ENCODE assay signal across 8 mouse cellular contexts in the genomic region with DNA sequence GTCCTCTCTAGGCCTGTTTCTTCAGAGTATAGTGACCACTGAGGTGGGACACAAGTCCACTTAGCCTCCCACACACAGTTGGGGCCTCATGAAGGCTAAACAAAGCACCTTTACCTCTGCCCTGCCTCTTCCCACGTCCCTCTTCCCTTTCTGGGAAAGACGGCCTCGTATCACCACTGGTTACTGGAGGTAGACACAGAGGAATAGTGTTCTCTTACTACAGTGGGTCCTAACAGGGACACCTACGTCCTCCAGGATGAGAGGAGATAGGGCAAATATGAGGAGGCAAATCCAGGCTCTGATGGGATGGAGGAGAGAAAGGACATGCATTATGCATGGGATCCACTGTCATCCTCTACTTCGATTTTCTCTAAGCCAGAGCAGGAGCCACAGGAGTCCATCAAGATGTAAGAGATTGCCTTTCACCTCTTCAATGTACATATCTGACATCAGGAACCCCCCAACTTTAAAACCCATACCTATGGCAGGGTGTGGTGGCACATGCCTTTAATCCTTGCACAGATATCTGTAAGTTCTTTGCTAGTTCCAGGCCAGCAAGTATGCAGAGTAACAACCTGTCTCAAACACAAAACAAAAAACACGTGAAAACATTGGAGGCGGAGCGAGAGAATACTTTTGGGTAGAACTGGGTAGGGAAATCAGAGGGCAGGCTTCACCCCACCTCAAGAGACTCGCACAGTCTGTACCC. TPM values are rescaled to one million over a fixed set of nuclear protein-coding genes. Genes with fewer than 3 reads are reported as not detected.
DNase-seq lines count a peak whose midpoint lies in the region; ATAC-seq and TF ChIP-seq lines count a peak whose summit lies in the region.
"Had no signal": no experiment of that assay in that cellular context is flagged by ENCODE, and none has a peak within 500 bp of the region (broad histone marks: within the 10 kb centered on the region; RNA-seq: fewer than 3 reads in every experiment).

No protein-coding gene starts in this region.

- peaks cover 8% of the 10 kb centered on the region for H3K4me1 ChIP-seq in neural tube, embryonic 11.5 days (ENCODE audit: control insufficient read depth, insufficient read depth, low read length)
- peaks cover 24% of the 10 kb centered on the region for H3K4me1 ChIP-seq in forebrain, embryonic 12.5 days
- H3K4me1 ChIP-seq in limb, embryonic 14.5 days (ENCODE audit: control insufficient read depth, insufficient read depth, low read length) = peaks cover 12% of the 10 kb centered on the region
- H3K4me1 ChIP-seq in stomach, embryonic 16.5 days (ENCODE audit: control insufficient read depth, insufficient read depth, low read length) = peaks cover 15% of the 10 kb centered on the region

- no peak for DNase-seq in neural tube, embryonic 11.5 days (ENCODE audit: low spot score)
- no peak for DNase-seq in neural tube, embryonic 10.5 days (ENCODE audit: extremely low spot score, low spot score)
- DNase-seq in limb, embryonic 14.5 days (ENCODE audit: low spot score) = no peak
- no peak for DNase-seq in testis, postnatal 10 days (ENCODE audit: low spot score)
- no peak for DNase-seq in layer of hippocampus, adult 9-10 months (ENCODE audit: low spot score)

- 39% methylated on average over 9 of the region's 9 CpGs for WGBS in neural tube, embryonic 11.5 days
- WGBS in forebrain, embryonic 12.5 days = 35% methylated on average over 9 of the region's 9 CpGs
- WGBS in limb, embryonic 14.5 days = 37% methylated on average over 9 of the region's 9 CpGs
- WGBS in stomach, embryonic 16.5 days = 37% methylated on average over 9 of the region's 9 CpGs

- no peak for ATAC-seq in neural tube, embryonic 11.5 days (ENCODE audit: insufficient read depth, low FRiP score, low TSS enrichment)
- ATAC-seq in forebrain, embryonic 12.5 days (ENCODE audit: low FRiP score) = peak; percentile 36
- peak; percentile 5; the same call in 1 of the 2 replicates for ATAC-seq in limb, embryonic 14.5 days (ENCODE audit: low FRiP score, low read depth)
- no peak; the same call in 1 of the 2 replicates for ATAC-seq in stomach, embryonic 16.5 days (ENCODE audit: insufficient read depth, low FRiP score)

- no peaks in the 10 kb centered on the region for H3K9me3 ChIP-seq in neural tube, embryonic 11.5 days (ENCODE audit: control insufficient read depth, low read length)
- H3K9me3 ChIP-seq in forebrain, embryonic 12.5 days = no peaks in the 10 kb centered on the region
- H3K9me3 ChIP-seq in limb, embryonic 14.5 days (ENCODE audit: control insufficient read depth, low read length) = no peaks in the 10 kb centered on the region
- H3K9me3 ChIP-seq in stomach, embryonic 16.5 days (replicated peaks; ENCODE audit: control insufficient read depth, low read length) = no peaks in the 10 kb centered on the region

- 0 out of 2 replicates have a peak overlapping the region, but pooled peaks have one; percentile 2 for H3K9ac ChIP-seq in neural tube, embryonic 11.5 days (ENCODE audit: low read length)
- H3K9ac ChIP-seq in forebrain, embryonic 12.5 days = peak overlapping the region; percentile 92
- H3K9ac ChIP-seq in limb, embryonic 14.5 days (ENCODE audit: low read depth, low read length, severe bottlenecking) = peak overlapping the region; percentile 82
- peak overlapping the region; percentile 61 for H3K9ac ChIP-seq in stomach, embryonic 16.5 days (ENCODE audit: low read length)

- TF ChIP-seq POLR2A in limb, embryonic 14.5 days (IDR thresholded peaks at IDR 0.05; ENCODE audit: borderline replicate concordance, extremely low read depth, insufficient read depth, insufficient read length) = no peak

- H3K36me3 ChIP-seq in neural tube, embryonic 11.5 days (ENCODE audit: control insufficient read depth, insufficient read depth, low read length) = peaks cover 3% of the 10 kb centered on the region; the same call in 1 of the 2 replicates
- peaks cover 24% of the 10 kb centered on the region for H3K36me3 ChIP-seq in forebrain, embryonic 12.5 days (replicated peaks)
- H3K36me3 ChIP-seq in limb, embryonic 14.5 days (ENCODE audit: control insufficient read depth, insufficient read depth, low read length) = peaks cover 21% of the 10 kb centered on the region
- H3K36me3 ChIP-seq in stomach, embryonic 16.5 days (ENCODE audit: control insufficient read depth, insufficient read depth, low read length) = peaks cover 9% of the 10 kb centered on the region

- H3K27ac ChIP-seq in neural tube, embryonic 11.5 days (ENCODE audit: low read depth, low read length) = no peak overlapping the region
- peak overlapping the region; percentile 13; the same call in 1 of the 2 replicates for H3K27ac ChIP-seq in forebrain, embryonic 12.5 days
- 0 out of 2 replicates have a peak overlapping the region, but pooled peaks have one; percentile 48 for H3K27ac ChIP-seq in limb, embryonic 14.5 days (replicated peaks; ENCODE audit: low read depth, low read length)
- H3K27ac ChIP-seq in stomach, embryonic 16.5 days (ENCODE audit: low read length) = 0 out of 2 replicates have a peak overlapping the region, but pooled peaks have one; percentile 36

- peak overlapping the region; percentile 64 for H3K4me2 ChIP-seq in neural tube, embryonic 11.5 days (ENCODE audit: low read depth)
- peak overlapping the region; percentile 77 for H3K4me2 ChIP-seq in forebrain, embryonic 12.5 days
- H3K4me2 ChIP-seq in limb, embryonic 14.5 days (replicated peaks; ENCODE audit: low read depth, low read length, severe bottlenecking) = peak overlapping the region; percentile 89
- peak overlapping the region; percentile 86 for H3K4me2 ChIP-seq in stomach, embryonic 16.5 days (ENCODE audit: low read depth, low read length)

- H3K4me3 ChIP-seq in neural tube, embryonic 11.5 days (ENCODE audit: low read depth, low read length) = peak overlapping the region; percentile 80
- H3K4me3 ChIP-seq in forebrain, embryonic 12.5 days (replicated peaks) = peak overlapping the region; percentile 89
- H3K4me3 ChIP-seq in limb, embryonic 14.5 days (replicated peaks; ENCODE audit: low read length) = peak overlapping the region; percentile 89
- H3K4me3 ChIP-seq in stomach, embryonic 16.5 days (replicated peaks; ENCODE audit: low read length) = peak overlapping the region; percentile 87

- H3K27me3 ChIP-seq in neural tube, embryonic 11.5 days (ENCODE audit: control insufficient read depth, insufficient read depth, low read length) = no peaks in the 10 kb centered on the region
- H3K27me3 ChIP-seq in forebrain, embryonic 12.5 days = peaks cover 3% of the 10 kb centered on the region; the same call in 1 of the 2 replicates
- H3K27me3 ChIP-seq in limb, embryonic 14.5 days (ENCODE audit: control insufficient read depth, insufficient read depth, low read length) = no peaks in the 10 kb centered on the region
- no peaks in the 10 kb centered on the region for H3K27me3 ChIP-seq in stomach, embryonic 16.5 days (ENCODE audit: control insufficient read depth, insufficient read depth, low read length)

RNA-seq across cellular contexts. Expression of a gene that starts 0.5 kb away (rescaled TPM):
- 128 TPM in 2 replicates for polyA plus RNA-seq in neural tube, embryonic 11.5 days (2014; fragmentation: Nextera tagmentation; extraction: Ambion mirVana)
- 125 and 135 TPM in 2 replicates for polyA plus RNA-seq in forebrain, embryonic 12.5 days (2016; fragmentation: Nextera tagmentation; extraction: Ambion mirVana)
- polyA plus RNA-seq in limb, embryonic 14.5 days (2012; rRNA removed) = 229 and 261 TPM in 2 replicates
- 148 and 153 TPM in 2 replicates for polyA plus RNA-seq in limb, embryonic 14.5 days (2014; fragmentation: Nextera tagmentation; extraction: Ambion mirVana)
- polyA plus RNA-seq in stomach, embryonic 16.5 days (2015; fragmentation: Nextera tagmentation; extraction: Ambion mirVana) = 176 and 182 TPM in 2 replicates

RNA-seq across cellular contexts. Expression of a gene that starts 4.1 kb away (rescaled TPM):
- polyA plus RNA-seq in neural tube, embryonic 11.5 days (2014; fragmentation: Nextera tagmentation; extraction: Ambion mirVana) = 0.11 TPM in 1 of 2 replicates, not detected in the other
- polyA plus RNA-seq in forebrain, embryonic 12.5 days (2016; fragmentation: Nextera tagmentation; extraction: Ambion mirVana) = 0.09 TPM in 2 replicates
- polyA plus RNA-seq in limb, embryonic 14.5 days (2012; rRNA removed) = 0.05 and 0.06 TPM in 2 replicates
- polyA plus RNA-seq in limb, embryonic 14.5 days (2014; fragmentation: Nextera tagmentation; extraction: Ambion mirVana) = 0.10 TPM in 2 replicates
- 0.12 TPM in 1 of 2 replicates, not detected in the other for polyA plus RNA-seq in stomach, embryonic 16.5 days (2015; fragmentation: Nextera tagmentation; extraction: Ambion mirVana)
- polyA plus RNA-seq: lung, adult 2 months had no signal

RNA-seq across cellular contexts. Expression of a gene that starts 5.5 kb away (rescaled TPM):
- 0.92 and 1.8 TPM in 2 replicates for polyA plus RNA-seq in neural tube, embryonic 11.5 days (2014; fragmentation: Nextera tagmentation; extraction: Ambion mirVana)
- 0.51 and 0.74 TPM in 2 replicates for polyA plus RNA-seq in forebrain, embryonic 12.5 days (2016; fragmentation: Nextera tagmentation; extraction: Ambion mirVana)
- 7.0 and 8.9 TPM in 2 replicates for polyA plus RNA-seq in limb, embryonic 14.5 days (2012; rRNA removed)
- 7.8 and 8.9 TPM in 2 replicates for polyA plus RNA-seq in limb, embryonic 14.5 days (2014; fragmentation: Nextera tagmentation; extraction: Ambion mirVana)
- 5.8 and 6.2 TPM in 2 replicates for polyA plus RNA-seq in stomach, embryonic 16.5 days (2015; fragmentation: Nextera tagmentation; extraction: Ambion mirVana)

RNA-seq across cellular contexts. Expression of a gene that starts 8.3 kb away (rescaled TPM):
- not detected in 2 replicates for polyA plus RNA-seq in neural tube, embryonic 11.5 days (2014; fragmentation: Nextera tagmentation; extraction: Ambion mirVana)
- not detected in 2 replicates for polyA plus RNA-seq in forebrain, embryonic 12.5 days (2016; fragmentation: Nextera tagmentation; extraction: Ambion mirVana)
- polyA plus RNA-seq in limb, embryonic 14.5 days (2012; rRNA removed) = 0.01 and 0.05 TPM in 2 replicates
- not detected in 2 replicates for polyA plus RNA-seq in limb, embryonic 14.5 days (2014; fragmentation: Nextera tagmentation; extraction: Ambion mirVana)
- not detected in 2 replicates for polyA plus RNA-seq in stomach, embryonic 16.5 days (2015; fragmentation: Nextera tagmentation; extraction: Ambion mirVana)

RNA-seq across cellular contexts. Expression of a gene that starts 15.2 kb away (rescaled TPM):
- polyA plus RNA-seq in neural tube, embryonic 11.5 days (2014; fragmentation: Nextera tagmentation; extraction: Ambion mirVana) = 52.6 and 52.7 TPM in 2 replicates
- 59.5 and 62.5 TPM in 2 replicates for polyA plus RNA-seq in forebrain, embryonic 12.5 days (2016; fragmentation: Nextera tagmentation; extraction: Ambion mirVana)
- 76.4 and 85.1 TPM in 2 replicates for polyA plus RNA-seq in limb, embryonic 14.5 days (2012; rRNA removed)
- 43.0 and 47.2 TPM in 2 replicates for polyA plus RNA-seq in limb, embryonic 14.5 days (2014; fragmentation: Nextera tagmentation; extraction: Ambion mirVana)
- 50.2 and 60.4 TPM in 2 replicates for polyA plus RNA-seq in stomach, embryonic 16.5 days (2015; fragmentation: Nextera tagmentation; extraction: Ambion mirVana)

Comparison
In these comparisons a context has a peak if more than half of its experiments do, and no peak if none do; other contexts are left out.
1. ATAC-seq: peak in forebrain, embryonic 12.5 days (single experiment) and limb, embryonic 14.5 days (single experiment); none in neural tube, embryonic 11.5 days (single experiment) and stomach, embryonic 16.5 days (single experiment).
2. H3K9ac ChIP-seq: peak in every context shown above with its lines; median percentile 92 in forebrain, embryonic 12.5 days; 82 in limb, embryonic 14.5 days; 61 in stomach, embryonic 16.5 days; 2 in neural tube, embryonic 11.5 days.
3. Peak in every context shown above with its lines, with median percentiles within 50 percentile points of each other: H3K4me2 ChIP-seq and H3K4me3 ChIP-seq.